Mouse (Mus musculus) small intestine, adult 2 months (tissue): ENCODE data around the gene Rnf123.

Experiments used
- CTCF ChIP-seq: fragments of 200-500 bp; IDR thresholded peaks from 2 replicates; pipeline ENCODE4 v1.5.1; 2012; ENCODE audit warnings: low read depth, mild to moderate bottlenecking, control low read depth, inconsistent platforms, low read length, moderate library complexity, mixed read lengths; ENCODE audit not compliant: insufficient replicate concordance, insufficient read length; ENCODE audit errors: extremely low read depth
- POLR2A ChIP-seq: fragments of 200-500 bp; IDR thresholded peaks from 2 replicates; pipeline ENCODE4 v1.6.1; 2012; ENCODE audit warnings: low read depth, mild to moderate bottlenecking, control low read depth, inconsistent platforms, low read length, moderate library complexity

DNA sequence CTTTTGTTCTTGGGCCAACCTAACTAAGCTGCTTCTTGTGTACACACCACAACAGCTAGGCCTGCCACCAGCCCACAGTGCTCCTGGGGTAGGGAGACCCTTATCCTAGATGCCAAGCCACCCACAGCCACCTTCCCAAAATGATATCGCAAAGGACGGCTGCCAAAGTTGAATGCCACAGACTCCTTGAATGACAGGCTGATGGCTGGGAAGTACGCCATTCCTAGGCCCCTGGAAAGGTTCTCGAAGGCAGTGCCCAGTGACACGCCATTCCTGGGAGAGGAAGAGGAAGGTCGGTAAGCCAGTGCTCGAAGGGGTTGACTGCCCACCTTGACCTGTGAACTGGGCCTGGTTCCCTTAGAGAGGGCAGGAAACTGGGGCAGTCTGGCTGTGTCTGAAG lies 13.6 kb downstream of the Rnf123 start:
- TF ChIP-seq CTCF (no peak), POLR2A (no peak)
